Mouse (Mus musculus) bone marrow, adult 2 months (tissue): ENCODE measurements around the gene Pnpla8.

Source experiments
- CTCF ChIP-seq: fragments of 200-500 bp; IDR thresholded peaks from 2 replicates; pipeline ENCODE4 v1.5.1; 2011; ENCODE audit warnings: low read length, control low read depth; ENCODE audit not compliant: control insufficient read depth, insufficient read depth
- POLR2A ChIP-seq: fragments of 200-500 bp; IDR thresholded peaks from 2 replicates; pipeline ENCODE4 v1.6.1; 2011; ENCODE audit warnings: low read depth, mild to moderate bottlenecking, control low read depth, low read length, borderline replicate concordance; ENCODE audit not compliant: control insufficient read depth

DNA sequence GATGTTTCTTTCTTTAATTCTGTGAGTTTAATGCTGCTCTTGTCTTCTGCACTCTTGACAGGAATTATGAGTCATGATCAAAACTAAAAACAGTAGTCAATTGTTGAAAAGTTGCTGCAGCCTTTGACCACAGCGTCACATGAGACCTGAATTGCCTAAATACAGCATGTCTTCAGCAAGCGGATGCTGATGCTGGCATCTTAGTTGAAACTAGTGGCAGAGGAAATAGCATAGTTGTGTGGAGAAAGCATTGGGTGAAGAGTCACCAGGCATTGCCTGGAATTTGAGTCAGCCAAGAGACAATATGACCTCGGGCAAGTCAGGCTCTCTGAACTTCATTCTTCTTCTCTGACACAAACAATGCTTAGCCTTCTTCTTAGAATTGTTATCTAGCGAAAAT lies 133.9 kb downstream of the Pnpla8 start:
- TF ChIP-seq POLR2A (no peak), CTCF (no peak)
